Mouse (Mus musculus): ENCODE data around the gene Pgrmc1. TPM values are rescaled to one million over a fixed set of nuclear protein-coding genes. Genes with fewer than 3 reads are reported as not detected.

Gene Pgrmc1
- total RNA-seq, 2 experiments from 2014 or later = 20.7 to 26.8 TPM

DNA sequence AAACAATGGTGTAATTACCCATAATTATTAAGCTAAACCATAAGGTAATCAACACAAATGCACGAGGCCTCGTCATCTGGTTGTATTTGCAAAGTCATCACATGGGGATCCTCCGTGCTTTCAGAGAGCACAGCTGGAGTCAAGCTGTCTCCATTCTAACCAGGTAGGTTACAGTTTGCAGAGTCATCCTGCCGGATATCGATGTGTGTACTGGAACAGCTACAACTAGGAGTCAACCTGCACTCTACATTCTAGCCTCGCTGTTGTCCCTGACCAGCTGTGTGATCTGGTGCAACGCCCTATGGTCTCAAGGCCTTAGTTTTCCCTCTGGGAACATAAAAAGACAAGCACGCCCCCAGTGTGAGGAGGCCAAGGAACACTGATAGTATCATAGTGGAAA is 2.1 kb downstream of the Pgrmc1 start:
- ATAC-seq (replicated peaks; ENCODE audit: low FRiP score, poor library complexity, severe bottlenecking) = 0 out of 2 replicates have a peak, but pooled peaks have one; percentile 45

DNA sequence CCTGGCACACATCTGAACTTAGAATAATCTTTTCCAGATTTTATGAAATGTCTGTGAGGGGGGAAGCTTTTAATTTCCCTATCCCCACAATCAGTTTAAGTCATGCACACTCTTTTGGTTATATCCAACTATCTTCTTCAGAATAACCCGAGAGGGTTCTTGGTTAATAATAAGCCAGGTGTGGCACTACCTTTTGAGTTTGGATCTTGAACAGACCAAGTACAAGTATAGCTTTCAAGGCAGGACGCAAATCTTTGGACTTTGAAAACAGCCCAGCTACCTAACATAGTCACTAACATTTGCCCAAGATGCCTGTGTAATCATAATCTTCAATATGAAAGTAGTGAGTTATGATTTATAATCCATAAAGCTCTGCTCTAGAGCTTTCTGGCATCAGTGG is 4.9 kb downstream of the Pgrmc1 start:
- ATAC-seq (replicated peaks; ENCODE audit: low FRiP score, poor library complexity, severe bottlenecking) = no peak

DNA sequence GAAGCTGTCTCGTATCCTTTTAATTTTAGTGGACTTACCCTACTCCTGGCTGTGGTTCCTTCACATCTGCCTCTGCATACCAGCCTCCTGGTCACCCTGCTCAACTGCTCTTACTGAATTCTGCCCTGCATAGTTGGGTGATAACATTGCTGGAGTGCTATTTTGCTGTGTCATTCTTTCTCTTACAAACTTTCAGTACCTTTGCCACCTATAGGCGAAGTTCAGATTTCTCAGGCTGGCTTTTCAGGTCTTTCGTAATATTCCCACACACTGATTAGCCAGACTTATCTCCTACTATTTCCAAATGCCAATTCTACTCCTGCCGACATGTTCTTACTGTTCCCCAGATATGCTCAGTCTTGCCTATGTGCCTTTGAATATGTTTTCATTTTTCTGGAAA is 6.0 kb downstream of the Pgrmc1 start:
- no peak for ATAC-seq (replicated peaks; ENCODE audit: low FRiP score, poor library complexity, severe bottlenecking)

DNA sequence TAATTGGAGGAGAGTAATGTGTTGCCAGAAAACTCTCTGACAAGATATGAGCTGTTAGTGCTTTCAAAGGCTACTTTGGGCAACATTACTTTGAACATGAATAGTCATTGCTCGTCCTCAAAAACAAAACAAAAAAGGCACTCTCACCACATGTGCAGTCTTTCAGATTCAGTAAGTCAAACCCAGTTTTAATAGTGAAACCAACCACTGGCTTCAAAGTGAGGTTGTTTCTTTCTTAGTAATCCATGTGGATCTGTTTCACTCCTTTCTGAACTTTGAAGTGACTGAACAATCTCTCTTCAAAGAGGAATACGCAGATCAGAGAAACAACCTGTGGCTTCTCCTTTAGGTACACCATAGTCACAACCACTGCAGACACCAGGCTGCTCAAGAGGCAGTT is 11.1 kb downstream of the Pgrmc1 start:
- no peak for ATAC-seq (replicated peaks; ENCODE audit: low FRiP score, poor library complexity, severe bottlenecking)

DNA sequence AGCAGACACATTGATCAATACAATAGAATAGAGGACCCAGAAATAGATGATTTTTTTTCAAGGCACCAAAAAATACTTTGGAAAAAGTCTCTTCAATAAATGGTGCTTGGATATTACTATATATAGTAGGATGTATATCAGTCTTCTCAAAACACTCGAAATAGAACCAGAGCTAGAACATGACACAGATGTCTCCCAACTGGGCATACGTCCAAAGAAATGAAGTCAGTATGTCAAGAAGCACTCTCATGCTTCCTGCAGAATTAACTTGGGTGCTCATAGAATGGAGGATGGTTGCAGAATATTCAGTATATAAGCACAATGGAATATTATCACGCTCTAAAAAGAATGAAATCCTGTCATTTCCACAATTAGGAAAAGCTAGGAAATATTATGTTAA is 30.1 kb downstream of the Pgrmc1 start:
- no peak for ATAC-seq (replicated peaks; ENCODE audit: low FRiP score, poor library complexity, severe bottlenecking)

DNA sequence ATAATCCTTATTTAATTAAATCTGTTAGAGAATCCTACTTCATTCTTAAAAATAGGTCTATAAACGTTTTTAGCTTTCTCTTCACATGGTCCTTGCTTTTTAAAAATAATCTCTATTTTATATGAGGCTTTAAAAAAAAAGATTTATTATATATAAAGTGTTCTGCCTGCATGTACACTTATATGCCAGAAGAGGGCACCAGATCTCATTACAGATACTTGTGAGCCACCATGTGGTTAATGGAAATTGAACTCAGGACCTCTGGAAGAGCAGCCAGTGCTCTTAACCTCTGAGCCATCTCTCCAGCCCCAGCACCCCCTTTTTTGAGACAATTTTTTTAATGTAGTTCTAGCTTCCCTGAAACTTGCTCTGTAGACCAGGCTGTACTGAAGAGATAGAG is 32.8 kb downstream of the Pgrmc1 start:
- no peak for ATAC-seq (replicated peaks; ENCODE audit: low FRiP score, poor library complexity, severe bottlenecking)

DNA sequence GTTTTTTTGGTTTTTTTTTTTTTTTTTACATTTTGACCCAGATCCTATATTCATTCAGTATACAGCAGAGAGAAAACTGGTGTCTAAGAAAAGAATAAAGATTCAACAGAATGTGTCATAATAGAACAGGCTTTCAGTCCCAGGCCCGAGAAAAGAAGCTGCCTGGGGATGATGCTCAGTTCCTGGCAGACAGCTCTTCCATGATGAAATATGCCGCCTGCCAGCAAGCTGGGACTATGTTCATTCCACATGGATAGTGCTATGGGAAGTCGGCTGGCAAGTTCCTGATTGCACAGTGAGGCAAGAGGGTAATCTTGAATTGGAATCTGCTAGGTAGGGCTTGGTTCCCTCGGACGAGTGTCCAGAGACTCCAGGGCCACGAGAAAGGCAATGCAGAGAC is 42.0 kb downstream of the Pgrmc1 start:
- ATAC-seq (replicated peaks; ENCODE audit: low FRiP score, poor library complexity, severe bottlenecking) = no peak

DNA sequence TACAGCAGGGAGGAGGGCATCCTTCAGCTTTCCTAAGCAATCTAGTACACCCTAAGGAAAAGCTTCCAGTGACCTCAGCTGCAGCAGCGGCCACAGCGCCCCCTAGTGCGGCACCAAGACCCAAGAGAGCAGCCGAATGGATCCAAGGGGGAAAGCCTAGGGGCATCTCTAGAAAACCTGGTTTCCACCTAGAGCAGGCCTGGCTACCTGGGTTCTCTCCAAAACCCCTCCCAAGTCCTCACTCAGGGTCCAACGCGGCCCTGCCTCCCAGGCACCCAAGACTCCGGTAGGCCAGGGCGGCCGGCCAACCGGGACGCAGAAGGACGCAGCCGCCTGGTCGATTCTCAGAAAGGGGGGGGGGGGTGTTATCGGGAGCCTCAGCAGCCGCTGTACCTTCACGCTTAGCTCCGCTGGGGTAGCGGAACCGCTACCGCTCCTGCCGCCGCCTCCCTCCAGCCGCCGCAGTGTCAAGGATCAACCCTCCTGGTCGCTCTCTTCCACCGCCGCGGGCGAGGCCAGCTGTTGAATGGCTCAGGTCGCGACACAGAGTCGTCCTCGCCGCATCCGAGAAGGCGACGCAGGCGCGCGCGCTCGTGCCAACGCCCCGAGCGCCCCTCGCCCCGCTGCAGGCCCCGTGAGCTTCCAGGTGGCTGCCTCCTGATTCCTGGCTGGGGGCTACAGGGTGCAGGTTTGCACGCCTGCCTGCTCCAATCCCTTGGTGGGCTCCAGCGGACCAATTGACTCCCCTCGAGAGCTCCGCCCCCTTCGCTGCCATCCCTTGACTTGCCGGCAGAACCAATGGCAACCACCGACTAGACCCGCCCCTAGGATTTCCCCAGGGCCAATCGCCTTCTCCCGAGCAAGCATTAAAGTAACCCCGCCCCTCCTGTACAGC is 46.9 kb downstream of the Pgrmc1 start, which contains the start of gene Akap17b:
Gene Akap17b, minus strand, starts transcription at position 739 of the 895 bp plus-strand sequence.
- ATAC-seq (replicated peaks; ENCODE audit: low FRiP score, poor library complexity, severe bottlenecking) = peak; percentile 99

Other genes starting within 250 kb of the Pgrmc1 start
- gene Gm6268, start 196.9 kb upstream of the Pgrmc1 start, total RNA-seq (2015; ENCODE audit: low replicate concordance) = not detected in 2 replicates
- not detected in 2 replicates for gene Gm6268, start 196.9 kb upstream of the Pgrmc1 start, total RNA-seq (2017; ENCODE audit: low replicate concordance)
- gene Gm14569, start 106.4 kb upstream of the Pgrmc1 start, total RNA-seq (2015; ENCODE audit: low replicate concordance) = not detected in 2 replicates
- gene Gm14569, start 106.4 kb upstream of the Pgrmc1 start, total RNA-seq (2017; ENCODE audit: low replicate concordance) = not detected in 2 replicates
- 0.36 TPM in 1 of 2 replicates, not detected in the other for gene Akap17b, start 47.2 kb downstream of the Pgrmc1 start, total RNA-seq (2015; ENCODE audit: low replicate concordance)
- 0.26 TPM in 1 of 2 replicates, not detected in the other for gene Akap17b, start 47.2 kb downstream of the Pgrmc1 start, total RNA-seq (2017; ENCODE audit: low replicate concordance)
- gene Slc25a43, start 145.5 kb downstream of the Pgrmc1 start, total RNA-seq (2015; ENCODE audit: low replicate concordance) = not detected in 2 replicates
- not detected in 2 replicates for gene Slc25a43, start 145.5 kb downstream of the Pgrmc1 start, total RNA-seq (2017; ENCODE audit: low replicate concordance)
- 208 and 285 TPM in 2 replicates for gene Slc25a5, start 197.4 kb downstream of the Pgrmc1 start, total RNA-seq (2015; ENCODE audit: low replicate concordance)
- 144 and 176 TPM in 2 replicates for gene Slc25a5, start 197.4 kb downstream of the Pgrmc1 start, total RNA-seq (2017; ENCODE audit: low replicate concordance)